Mouse (Mus musculus) small intestine, adult 2 months (tissue): Measurements from ENCODE around the gene Atp6v0b. TPM values are rescaled to one million over a fixed set of nuclear protein-coding genes. Genes with fewer than 3 reads are reported as not detected.

Experiments used
- H3K27ac ChIP-seq: fragments of 200-500 bp; 2 replicates; pipeline ENCODE4 v1.5.1; 2012; ENCODE audit warnings: low read depth, low read length, control low read depth, inconsistent platforms; ENCODE audit not compliant: insufficient read depth
- H3K27me3 ChIP-seq: fragments of 200-500 bp; 2 replicates; pipeline ENCODE4 v1.6.1; 2012; ENCODE audit warnings: mild to moderate bottlenecking, moderate library complexity, low read length, inconsistent platforms; ENCODE audit not compliant: control insufficient read depth, insufficient read depth
- H3K36me3 ChIP-seq: fragments of 200-500 bp; 2 replicates; pipeline ENCODE4 v1.6.1; 2012; ENCODE audit warnings: mild to moderate bottlenecking, low read length, control low read depth, inconsistent platforms; ENCODE audit not compliant: control insufficient read depth, insufficient read depth
- H3K4me1 ChIP-seq: fragments of 200-500 bp; 2 replicates; pipeline ENCODE4 v1.6.1; 2012; ENCODE audit warnings: low read length, inconsistent platforms, mixed read lengths; ENCODE audit not compliant: control insufficient read depth, insufficient read depth, insufficient read length
- H3K4me3 ChIP-seq: fragments of 200-500 bp; 2 replicates; pipeline ENCODE4 v1.5.1; 2012; ENCODE audit warnings: low read depth, mild to moderate bottlenecking, control low read depth, inconsistent platforms, low read length, moderate library complexity
- CTCF ChIP-seq: fragments of 200-500 bp; IDR thresholded peaks from 2 replicates; pipeline ENCODE4 v1.5.1; 2012; ENCODE audit warnings: low read depth, mild to moderate bottlenecking, control low read depth, inconsistent platforms, low read length, moderate library complexity, mixed read lengths; ENCODE audit not compliant: insufficient replicate concordance, insufficient read length; ENCODE audit errors: extremely low read depth
- POLR2A ChIP-seq: fragments of 200-500 bp; IDR thresholded peaks from 2 replicates; pipeline ENCODE4 v1.6.1; 2012; ENCODE audit warnings: low read depth, mild to moderate bottlenecking, control low read depth, inconsistent platforms, low read length, moderate library complexity
- WGBS: fragments of 180-500 bp; shearing (Covaris S2); methylation state at CpG from one replicate; pipeline ENCODE4 v1.1.7; 2018; 5-methylcytosine and 5-hydroxymethylcytosine counted together
- polyA plus RNA-seq: library from polyadenylated mRNA; depleted of rRNA; stranded (reverse); fragments of >200 nt; gene quantifications from 2 replicates; pipeline ENCODE4 v1.2.3, GENCODE M21; 2012

The Atp6v0b gene
- polyA plus RNA-seq, 1 experiment: 435 TPM

GRCm38 (mm10) chr4:117896031-117896430, 8.9 kb upstream of the Atp6v0b start:
- H3K4me3 ChIP-seq: no peak overlapping the region
- peaks cover 2% of the 10 kb centered on the region; the same call in 1 of the 2 replicates for H3K4me1 ChIP-seq
- no peaks in the 10 kb centered on the region for H3K27me3 ChIP-seq
- no peak overlapping the region for H3K27ac ChIP-seq
- no peak for TF ChIP-seq CTCF
- TF ChIP-seq POLR2A: no peak
- 93% methylated on average over 6 of the region's 6 CpGs for WGBS
- peaks cover 28% of the 10 kb centered on the region for H3K36me3 ChIP-seq

GRCm38 (mm10) chr4:117895339-117895738, 8.2 kb upstream of the Atp6v0b start:
- Histone ChIP-seq H3K4me1 (peaks cover 5% of the 10 kb centered on the region), H3K27ac (no peak overlapping the region), H3K36me3 (peaks cover 21% of the 10 kb centered on the region), H3K27me3 (no peaks in the 10 kb centered on the region), H3K4me3 (no peak overlapping the region)
- TF ChIP-seq POLR2A (no peak), CTCF (no peak)
- WGBS: 83% methylated on average over 7 of the region's 7 CpGs

- 87% methylated on average over 8 of the region's 8 CpGs for WGBS
- no peak for TF ChIP-seq POLR2A
- peaks cover 14% of the 10 kb centered on the region for H3K36me3 ChIP-seq
Observed at GRCm38 (mm10) chr4:117894601-117895000, 7.5 kb upstream of the Atp6v0b start.

GRCm38 (mm10) chr4:117893376-117893775, 6.2 kb upstream of the Atp6v0b start:
- TF ChIP-seq CTCF (no peak), POLR2A (no peak)
- Histone ChIP-seq H3K36me3 (peaks cover 4% of the 10 kb centered on the region), H3K27ac (no peak overlapping the region), H3K4me1 (peaks cover 5% of the 10 kb centered on the region), H3K4me3 (no peak overlapping the region), H3K27me3 (no peaks in the 10 kb centered on the region)
- 12% methylated on average over 9 of the region's 9 CpGs for WGBS

More at GRCm38 (mm10) chr4:117894601-117895000, 7.5 kb upstream of the Atp6v0b start:
- H3K27ac ChIP-seq: no peak overlapping the region
- H3K4me3 ChIP-seq: no peak overlapping the region
- no peaks in the 10 kb centered on the region for H3K27me3 ChIP-seq
- H3K4me1 ChIP-seq: peaks cover 5% of the 10 kb centered on the region

GRCm38 (mm10) chr4:117891738-117892161, 4.6 kb upstream of the Atp6v0b start, which contains the start of gene Dph2:
Dph2 (minus strand) TSS chr4:117892032.
- Histone ChIP-seq H3K27me3 (no peaks in the 10 kb centered on the region), H3K4me1 (peaks cover 5% of the 10 kb centered on the region), H3K4me3 (peak within 1 kb of the TSS; percentile 78), H3K36me3 (peaks cover 2% of the 10 kb centered on the region; the same call in 1 of the 2 replicates), H3K27ac (no peak within 1 kb of the TSS)
- WGBS: under 1% methylated on average over 21 of the region's 21 CpGs
- TF ChIP-seq POLR2A (no peak; the same call in 1 of the 2 replicates), CTCF (no peak)

- no peaks in the 10 kb centered on the region for H3K27me3 ChIP-seq
- peak overlapping the region; percentile 78 for H3K4me3 ChIP-seq
- peaks cover 2% of the 10 kb centered on the region; the same call in 1 of the 2 replicates for H3K36me3 ChIP-seq
- no peak overlapping the region for H3K27ac ChIP-seq
- WGBS: 89% methylated on average over 8 of the region's 8 CpGs
- TF ChIP-seq CTCF: no peak
- TF ChIP-seq POLR2A: no peak
- H3K4me1 ChIP-seq: peaks cover 9% of the 10 kb centered on the region
Observed at GRCm38 (mm10) chr4:117890750-117891149, 3.6 kb upstream of the Atp6v0b start.

GRCm38 (mm10) chr4:117890031-117890430, 2.9 kb upstream of the Atp6v0b start:
- no peak for TF ChIP-seq POLR2A
- Histone ChIP-seq H3K27ac (no peak overlapping the region), H3K4me3 (no peak overlapping the region), H3K36me3 (peaks cover 8% of the 10 kb centered on the region), H3K27me3 (no peaks in the 10 kb centered on the region), H3K4me1 (peaks cover 9% of the 10 kb centered on the region)
- 91% methylated on average over 14 of the region's 14 CpGs for WGBS
